Mouse (Mus musculus): ENCODE results near the gene Stard8.
A peak's percentile ranks its signal among the peaks of the same experiment; 100 is the strongest.
"Not testable (repeated sequence)": the region's sequence is repeated elsewhere in the genome, so short reads cannot be mapped to it uniquely, and the experiment has no call there.

Gene Stard8

DNA sequence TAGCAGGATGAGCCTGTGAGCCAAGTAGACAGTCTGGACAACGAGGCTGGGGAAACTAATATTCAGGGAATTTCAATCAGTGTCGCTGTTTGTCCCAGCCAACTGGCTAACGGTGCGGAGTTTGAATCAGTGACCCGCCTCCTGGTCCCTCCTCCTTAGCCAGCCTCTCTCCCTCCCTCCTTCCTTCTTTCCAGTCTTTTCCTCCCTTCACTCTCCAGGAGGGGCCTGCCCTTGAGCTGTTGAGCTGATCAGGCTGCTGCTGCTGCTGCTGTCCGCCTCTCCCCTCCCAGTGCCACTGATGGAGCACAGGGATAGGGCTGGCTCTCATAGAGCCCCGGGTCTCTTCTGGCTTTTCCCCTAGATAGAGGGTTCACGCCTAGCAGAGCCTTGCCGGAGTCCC is at the start of gene Stard8:
Gene Stard8, plus strand, starts transcription at position 203 of the 400 bp plus-strand sequence.
- DNase-seq: no peak

GRCm38 (mm10) chrX:98953941-98954340 is 49.1 kb upstream of the Stard8 start:
- peak in 1 of 2 experiments; percentile 4 for DNase-seq

GRCm38 (mm10) chrX:98958287-98958686 is 44.8 kb upstream of the Stard8 start:
- DNase-seq: no peak

DNA sequence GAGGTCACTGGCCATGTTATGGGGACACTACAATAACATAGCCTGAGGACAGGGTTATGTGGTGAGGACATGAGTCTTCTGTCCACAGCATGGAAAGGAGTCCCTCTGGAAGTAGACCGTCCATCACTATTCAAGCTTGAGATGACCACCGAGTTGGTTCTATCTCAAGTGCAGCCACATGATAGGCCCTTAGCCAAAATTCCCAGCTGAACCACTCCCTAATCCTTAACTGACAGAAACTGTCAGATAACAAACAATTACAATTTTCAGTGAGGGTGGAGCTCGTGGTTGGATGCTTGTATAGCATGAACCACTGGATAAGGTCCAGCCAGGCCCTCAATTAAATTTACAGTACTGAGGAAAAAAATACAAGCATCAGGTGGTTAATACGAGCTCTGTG is 44.0 kb upstream of the Stard8 start:
- DNase-seq: no peak

DNA sequence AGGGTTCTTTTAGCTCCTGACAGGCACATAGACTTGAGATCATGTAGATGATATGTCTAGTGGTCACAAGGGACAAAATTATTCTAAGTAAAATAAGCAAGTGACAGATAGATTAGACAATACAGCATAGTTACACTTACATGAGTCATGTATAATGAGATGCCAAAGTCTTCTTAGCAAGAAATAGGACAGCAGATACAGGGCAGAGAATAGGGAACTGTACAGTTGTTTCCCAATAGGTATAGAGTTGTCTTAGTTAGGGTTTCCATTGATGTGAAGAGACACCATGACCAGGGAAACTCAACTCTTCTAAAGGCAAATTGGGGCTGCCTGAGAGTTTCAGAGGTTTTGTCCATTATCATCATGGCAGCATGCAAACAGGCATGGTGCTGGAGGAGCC is 39.3 kb upstream of the Stard8 start:
- DNase-seq: no peak

- no peak for DNase-seq
Measured at GRCm38 (mm10) chrX:98964513-98964912, 38.5 kb upstream of the Stard8 start.

DNA sequence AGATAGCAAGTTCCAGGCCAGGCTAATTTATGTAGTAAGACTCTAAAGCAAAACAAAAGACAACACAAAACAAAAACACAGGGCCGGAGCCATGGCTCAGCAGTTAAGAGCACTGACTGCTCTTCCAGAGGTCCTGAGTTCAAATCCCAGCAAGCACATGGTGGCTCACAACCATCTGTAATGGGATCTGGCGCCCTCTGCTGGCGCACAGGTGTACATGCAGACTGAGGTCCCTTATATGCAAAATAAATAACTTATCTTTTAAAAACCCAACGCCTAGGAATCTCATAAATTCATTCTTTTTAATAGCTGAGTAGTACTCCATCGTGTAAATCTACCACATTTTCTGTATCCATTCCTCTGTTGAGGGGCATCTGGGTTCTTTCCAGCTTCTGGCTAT is 16.4 kb upstream of the Stard8 start:
- not testable (repeated sequence) for DNase-seq

GRCm38 (mm10) chrX:98989574-98989973 is 13.5 kb upstream of the Stard8 start:
- peak in 1 of 2 experiments; percentile 24 for DNase-seq

GRCm38 (mm10) chrX:99002065-99002464 is 983 bp upstream of the Stard8 start:
- DNase-seq: no peak

GRCm38 (mm10) chrX:99010581-99010980 is 7.5 kb downstream of the Stard8 start:
- no peak for DNase-seq

GRCm38 (mm10) chrX:99011281-99011680 is 8.2 kb downstream of the Stard8 start:
- no peak for DNase-seq

- DNase-seq: no peak
Measured at GRCm38 (mm10) chrX:99012486-99012885, 9.4 kb downstream of the Stard8 start.

- DNase-seq: no peak
Measured at GRCm38 (mm10) chrX:99015705-99016104, 12.7 kb downstream of the Stard8 start.

- DNase-seq: no peak
Measured at GRCm38 (mm10) chrX:99016987-99017386, 13.9 kb downstream of the Stard8 start.

DNA sequence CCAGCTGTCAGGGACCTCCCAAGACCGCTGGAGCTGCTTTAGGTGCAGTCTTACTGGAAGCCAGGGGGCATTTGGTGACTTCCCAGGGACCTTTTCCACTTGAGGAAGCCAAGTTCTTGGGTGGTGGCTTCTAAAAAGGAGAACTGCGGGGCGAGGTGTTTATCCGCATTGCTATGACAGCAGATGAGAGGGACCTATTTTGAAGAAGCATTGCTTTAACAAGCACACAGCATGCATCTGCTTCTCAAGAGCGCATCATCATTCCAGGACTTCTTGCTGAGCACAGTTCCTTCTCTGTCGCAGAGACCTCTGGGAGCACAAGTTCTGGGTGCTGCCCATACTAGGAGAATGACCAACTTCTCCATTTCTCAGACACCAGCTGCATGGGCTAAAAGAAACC is 14.8 kb downstream of the Stard8 start:
- no peak for DNase-seq

DNA sequence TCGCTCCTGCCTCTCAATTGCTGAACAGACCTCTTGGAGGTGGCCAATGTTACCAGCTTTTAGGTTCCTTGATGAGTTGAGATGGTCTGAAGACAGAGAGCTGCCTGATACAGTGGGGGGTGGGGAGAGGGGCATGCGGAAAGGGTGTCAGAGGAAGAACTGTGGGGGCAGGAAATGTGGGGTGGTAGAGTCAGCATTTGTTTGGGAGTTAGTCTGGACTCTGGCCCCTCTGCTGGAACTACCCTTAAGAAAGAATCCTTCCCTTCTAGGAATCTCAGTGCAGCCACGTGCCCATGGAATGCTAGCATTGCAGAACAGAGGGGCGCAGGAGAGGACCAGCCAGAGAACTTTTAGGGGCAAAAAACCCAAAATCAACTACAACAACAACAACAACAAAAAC is 16.3 kb downstream of the Stard8 start:
- no peak for DNase-seq

DNA sequence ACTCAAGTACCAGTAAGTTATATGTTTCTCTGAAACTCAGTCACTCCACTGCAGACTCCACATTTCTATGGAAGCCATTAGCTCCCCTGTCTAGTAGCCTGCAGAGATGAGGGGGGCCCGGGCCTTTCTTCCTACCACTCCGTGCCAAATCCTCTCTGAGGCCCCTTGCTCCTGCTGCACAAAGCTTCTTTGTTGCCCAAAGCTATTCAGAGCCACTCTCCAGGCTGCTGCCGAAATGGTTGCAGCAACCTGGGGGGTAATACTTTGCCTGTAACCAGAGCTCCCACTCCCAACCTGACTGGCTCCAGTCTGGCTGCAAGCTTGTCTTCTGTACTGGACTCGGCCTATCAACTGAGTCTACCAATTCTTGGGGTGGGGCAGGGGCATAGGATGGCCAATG is 17.2 kb downstream of the Stard8 start:
- no peak for DNase-seq

DNA sequence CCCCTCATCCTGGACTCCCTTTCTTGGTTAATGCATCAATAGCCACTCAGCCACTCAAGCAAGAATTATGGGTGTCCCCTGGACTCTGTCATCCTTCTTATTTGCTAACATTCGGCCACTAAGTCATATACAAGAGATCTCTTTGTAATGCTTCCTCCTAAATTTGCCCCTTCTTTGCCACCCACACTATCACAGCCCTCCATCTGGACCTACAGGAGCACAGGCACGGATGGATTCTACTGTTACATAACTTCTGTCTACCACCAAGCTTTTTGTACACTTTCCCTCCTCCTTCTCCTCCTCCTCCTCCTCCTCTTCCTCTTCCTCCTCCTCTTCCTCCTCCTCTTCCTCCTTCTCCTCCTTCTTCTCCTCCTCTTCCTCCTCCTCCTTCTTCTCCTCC is 18.5 kb downstream of the Stard8 start:
- DNase-seq: no peak

- DNase-seq: no peak
Measured at GRCm38 (mm10) chrX:99023951-99024350, 20.9 kb downstream of the Stard8 start.

DNA sequence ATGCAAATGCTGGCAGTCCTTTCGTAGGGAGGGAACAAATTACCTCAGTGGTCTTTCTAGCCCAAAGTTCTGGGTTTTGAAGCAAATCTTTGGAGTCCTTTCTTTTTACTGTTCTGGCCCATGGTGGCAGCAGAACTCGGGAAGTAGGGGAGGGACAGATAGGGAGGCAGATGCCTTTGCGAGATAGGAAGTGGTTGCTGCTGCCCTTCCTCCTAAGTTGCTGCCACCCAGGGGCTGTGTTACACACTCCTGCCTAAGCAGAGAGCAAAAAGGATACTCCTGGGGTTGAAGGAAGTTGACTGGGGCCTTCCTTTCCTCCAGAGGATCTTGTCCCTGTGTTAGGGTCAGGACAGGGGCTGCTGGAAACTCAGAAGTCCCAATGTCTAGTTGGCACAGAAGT is 32.4 kb downstream of the Stard8 start:
- no peak for DNase-seq

DNA sequence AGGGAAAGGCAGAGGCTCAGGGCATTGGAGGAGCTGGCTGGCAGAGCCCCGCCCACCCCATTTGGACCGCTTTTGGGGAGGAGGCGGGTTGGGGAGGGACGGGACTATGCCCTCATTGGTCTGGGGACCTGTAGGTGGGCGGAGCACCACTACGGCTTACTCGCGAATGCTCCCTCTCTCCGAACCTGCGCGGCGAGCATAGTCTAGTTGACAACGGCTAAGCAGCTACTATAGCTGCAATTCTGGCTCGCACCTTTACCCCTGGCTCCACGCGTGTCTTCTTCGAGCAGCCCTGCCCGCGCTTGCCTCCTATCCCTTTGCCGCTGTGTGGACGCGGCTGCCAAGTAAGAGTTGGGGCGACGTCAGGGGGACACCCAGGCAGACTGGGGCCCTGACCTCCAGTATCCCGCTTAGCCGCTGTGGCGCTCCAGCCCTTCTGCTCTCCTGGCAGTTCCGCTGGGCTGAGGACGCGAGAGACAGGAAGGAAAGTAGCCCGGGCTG is 39.5 kb downstream of the Stard8 start:
- peak; percentile 46 to 51 for DNase-seq

DNA sequence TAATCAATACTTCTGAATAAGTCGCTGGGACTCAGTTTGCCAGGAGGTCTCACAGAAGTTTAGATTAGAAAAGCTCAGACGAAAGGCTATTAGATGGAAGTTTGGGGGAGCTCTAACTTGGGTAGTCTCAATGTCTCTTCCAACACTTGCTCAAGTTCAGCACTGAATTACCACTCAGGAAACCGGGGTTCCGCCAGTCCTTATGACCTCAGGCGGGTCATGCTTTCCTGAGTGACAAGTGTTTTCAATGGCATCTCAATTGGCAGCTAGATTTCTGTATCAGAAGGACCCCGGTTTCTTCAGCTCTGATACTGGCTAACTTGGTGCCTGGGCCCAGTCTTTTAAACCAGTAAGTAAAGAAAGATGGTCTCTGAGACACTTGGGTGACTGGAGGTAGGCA is 40.2 kb downstream of the Stard8 start:
- DNase-seq: no peak

DNA sequence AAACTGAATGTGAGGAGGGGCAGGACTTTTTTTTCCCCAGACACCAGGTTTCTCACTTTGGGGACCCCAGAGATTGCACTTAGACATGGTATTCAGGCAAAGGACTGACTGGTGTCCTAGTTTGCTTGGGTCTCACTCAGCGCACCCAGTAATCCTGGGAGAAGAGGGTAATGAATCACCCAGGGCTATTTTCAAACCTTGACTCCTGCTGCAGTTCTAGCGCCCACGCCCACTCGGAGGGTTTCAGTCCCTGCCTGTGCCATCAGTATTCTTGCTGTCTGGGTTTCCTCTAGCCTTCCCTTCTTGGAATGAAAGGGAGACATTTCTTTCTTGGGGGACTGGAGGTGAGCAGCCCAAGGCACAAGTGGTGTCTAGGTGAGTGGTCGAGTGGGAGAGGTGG is 40.7 kb downstream of the Stard8 start:
- no peak for DNase-seq

GRCm38 (mm10) chrX:99045315-99045714 is 42.3 kb downstream of the Stard8 start:
- no peak for DNase-seq

DNA sequence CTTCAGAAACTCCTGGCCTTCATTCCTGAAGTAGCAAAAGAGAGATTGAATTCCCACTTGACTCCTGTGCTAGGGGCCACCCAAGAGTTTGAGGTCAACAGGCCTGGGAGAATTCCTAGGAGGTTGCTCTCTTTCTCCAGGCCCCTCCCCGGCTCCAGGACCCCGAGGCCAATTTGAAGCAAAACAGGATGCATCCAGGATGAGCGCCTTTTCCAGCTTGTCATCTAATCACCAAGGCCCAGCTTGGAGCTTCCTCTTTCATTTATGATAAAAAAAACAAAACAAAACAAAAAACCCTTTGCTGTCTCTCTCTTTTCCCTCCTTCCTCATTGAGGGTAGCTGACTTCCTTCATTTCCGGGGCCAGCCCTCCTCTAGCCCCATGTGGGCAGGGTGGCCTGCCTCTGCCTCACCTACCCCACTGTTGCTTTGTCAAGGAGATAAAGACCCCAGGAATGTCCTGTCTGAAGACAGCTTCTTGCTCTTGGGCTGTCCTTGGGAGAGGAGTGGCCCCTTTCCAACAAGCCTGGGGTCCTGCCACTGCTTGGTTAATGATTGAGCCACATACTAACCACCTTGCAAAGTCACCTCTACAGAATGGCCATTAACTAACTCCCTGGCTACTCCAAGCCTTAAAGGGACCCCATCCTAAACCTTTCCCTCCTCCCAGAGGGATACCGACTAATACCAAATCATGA is 43.5 kb downstream of the Stard8 start:
- DNase-seq: no peak
